Mouse (Mus musculus) kidney, postnatal 10 days (tissue): ENCODE measurements at regions not wholly inside any gene's neighbourhood (a gene's known extent, or its start where the extent isn't known, plus 50 kb on each side); places are given as distances from the start of the nearest gene placed in this dataset.

ENCODE experiments used
- DNase-seq: peaks from one replicate; pipeline ENCODE4 v3.0.0; 2021; ENCODE audit warnings: mixed read lengths

DNA sequence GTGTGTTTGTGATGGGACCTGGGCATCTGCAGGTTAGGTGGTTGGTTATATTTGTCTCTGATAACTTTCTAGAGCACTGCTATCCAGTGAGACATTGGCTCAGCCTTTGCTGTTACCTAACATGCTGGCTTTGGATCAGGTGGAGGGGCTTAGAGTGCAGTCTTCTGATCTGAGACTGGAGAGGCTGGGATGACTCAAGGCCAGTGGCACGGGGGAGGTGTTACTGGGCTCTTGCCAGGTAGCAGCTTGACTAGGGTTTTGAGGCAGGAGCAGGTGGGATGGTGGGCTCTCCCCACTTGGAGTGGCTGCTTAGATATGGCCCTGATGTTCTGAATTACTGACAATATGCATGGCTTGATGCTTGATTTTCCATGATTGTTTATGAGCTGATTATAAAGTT lies 236.0 kb downstream of the Zfp704 start:
- no peak for DNase-seq

DNA sequence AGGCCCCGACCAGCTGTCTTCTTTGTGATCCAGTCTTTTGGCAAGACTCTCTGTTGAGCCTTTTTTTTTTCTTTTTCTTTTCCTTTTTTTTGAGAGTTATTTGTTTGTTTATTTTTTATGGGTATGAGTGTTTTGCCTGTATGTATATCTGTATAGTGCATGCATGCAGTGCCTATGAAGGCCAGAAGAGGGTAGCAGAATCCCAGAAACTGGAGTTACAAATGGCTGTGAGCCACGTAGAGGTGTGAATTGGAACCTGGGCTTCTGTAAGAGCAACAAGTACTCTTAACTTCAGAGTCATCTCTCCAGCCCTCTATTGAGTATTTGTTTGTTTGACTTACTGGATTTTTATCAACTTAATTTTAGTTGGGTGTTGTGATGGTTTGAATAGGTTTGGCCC lies 239.8 kb downstream of the Zfp704 start:
- DNase-seq: no peak

DNA sequence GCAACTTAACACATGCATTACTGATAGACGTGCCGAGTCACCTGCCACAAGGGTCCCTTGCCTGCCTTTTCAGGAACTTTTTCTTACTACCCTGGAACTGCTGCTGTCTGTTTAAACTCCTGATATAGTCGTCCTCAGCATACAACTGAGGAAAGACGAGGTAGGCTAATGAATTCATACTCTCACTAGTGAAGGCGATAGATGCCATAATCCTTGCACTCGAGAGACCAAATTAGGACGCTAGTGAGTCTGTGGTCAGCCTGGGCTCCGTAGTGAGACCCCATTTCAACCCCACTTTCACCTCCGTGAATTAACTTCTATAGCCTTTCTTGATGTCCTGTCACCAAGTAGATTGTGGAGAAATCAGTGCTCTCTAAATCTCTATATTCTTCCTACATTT lies 244.1 kb downstream of the Zfp704 start:
- DNase-seq: no peak

DNA sequence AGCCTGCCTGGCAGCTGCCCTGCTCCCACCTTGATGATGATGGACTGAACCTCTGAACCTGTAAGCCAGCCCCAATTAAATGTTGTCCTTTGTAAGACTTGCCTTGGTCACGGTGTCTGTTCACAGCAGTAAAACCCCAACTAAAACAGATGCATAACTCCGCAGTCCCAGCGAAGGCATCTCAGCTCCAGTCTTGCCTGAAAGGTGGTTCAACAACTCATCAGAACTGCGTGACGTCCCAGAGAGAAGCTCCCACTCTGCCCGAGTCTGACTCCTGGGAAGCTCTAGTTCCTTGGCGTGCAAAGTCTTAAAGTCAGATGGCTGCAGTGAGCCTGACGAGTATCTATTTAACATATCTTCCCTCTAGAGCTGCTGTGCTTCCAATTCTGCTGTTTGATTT lies 250.7 kb downstream of the Zfp704 start:
- DNase-seq: peak; percentile 1

DNA sequence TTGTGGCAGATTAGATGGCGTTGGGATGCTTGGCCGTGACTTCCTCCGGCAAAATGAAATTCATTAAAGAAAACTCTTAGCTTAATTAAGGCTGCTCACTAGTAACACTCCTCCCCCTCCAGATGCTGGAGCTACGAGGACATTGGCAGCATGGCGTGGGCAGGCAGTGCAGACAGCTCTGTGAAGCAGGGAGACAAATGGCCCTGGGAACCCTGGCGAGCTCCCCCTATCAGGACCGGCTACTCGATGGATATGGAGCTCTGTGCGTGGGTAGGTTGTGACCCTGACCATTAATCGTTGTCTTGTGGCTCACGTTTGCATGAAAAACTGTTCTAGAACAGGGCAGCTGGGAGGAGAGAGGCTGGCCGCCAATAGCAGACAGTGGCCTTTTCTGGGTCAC lies 251.8 kb downstream of the Zfp704 start:
- DNase-seq: no peak

DNA sequence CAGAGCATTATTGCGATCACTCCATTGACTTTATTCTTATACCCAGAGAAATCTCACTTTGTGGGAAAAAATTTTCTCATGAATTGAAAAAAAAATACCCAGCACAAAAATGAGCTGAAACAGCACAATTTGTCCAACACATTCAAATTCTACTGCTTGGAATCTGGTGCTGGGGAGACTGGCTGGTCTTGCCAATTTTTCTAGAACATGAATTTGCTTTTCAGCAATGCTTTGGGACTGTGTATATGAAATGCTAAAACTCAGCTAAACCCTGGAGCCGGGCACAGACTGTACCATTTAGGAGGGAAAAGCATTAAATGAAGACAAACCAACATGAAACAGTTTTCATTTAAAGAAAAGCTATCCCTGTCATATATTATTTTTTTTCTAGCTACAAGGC lies 252.2 kb downstream of the Zfp704 start:
- DNase-seq: no peak

DNA sequence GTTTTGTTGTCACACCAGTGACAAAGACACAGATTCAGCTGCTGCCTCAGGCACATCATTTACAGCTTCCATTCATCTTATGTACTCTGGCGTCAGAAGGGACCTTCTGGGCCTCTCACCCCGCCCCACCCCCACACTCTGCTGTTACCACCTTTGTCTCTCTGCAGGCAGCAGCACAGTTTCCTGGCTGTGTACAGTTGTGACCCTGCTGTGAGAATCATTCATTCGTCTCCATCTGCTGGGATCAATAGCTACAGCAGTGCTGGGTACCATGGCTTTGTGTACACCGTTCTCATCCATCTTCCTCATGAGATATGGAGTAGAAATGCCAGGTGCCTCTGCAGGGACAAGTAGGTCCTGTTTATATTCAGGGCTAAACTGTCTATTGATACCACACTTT lies 254.0 kb downstream of the Zfp704 start:
- no peak for DNase-seq

DNA sequence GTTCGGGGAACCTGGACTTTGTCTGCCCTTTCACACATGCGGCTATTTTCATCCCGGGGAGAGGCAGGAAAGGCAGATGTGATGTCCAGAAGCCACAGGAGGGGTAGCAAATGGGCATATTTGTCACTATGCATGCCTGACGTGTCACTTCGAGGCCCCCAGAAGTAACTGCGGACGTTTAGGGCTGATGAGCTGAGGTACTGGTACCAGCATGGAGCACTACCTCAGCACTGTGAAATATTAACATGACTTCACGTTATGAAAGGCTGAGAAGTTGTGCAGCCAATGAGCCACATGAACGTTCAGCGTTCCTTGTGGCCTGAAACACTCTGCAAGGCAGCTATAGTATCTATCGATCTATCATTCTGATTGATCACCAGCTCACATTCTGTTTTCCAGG lies 255.1 kb downstream of the Zfp704 start:
- DNase-seq: no peak

DNA sequence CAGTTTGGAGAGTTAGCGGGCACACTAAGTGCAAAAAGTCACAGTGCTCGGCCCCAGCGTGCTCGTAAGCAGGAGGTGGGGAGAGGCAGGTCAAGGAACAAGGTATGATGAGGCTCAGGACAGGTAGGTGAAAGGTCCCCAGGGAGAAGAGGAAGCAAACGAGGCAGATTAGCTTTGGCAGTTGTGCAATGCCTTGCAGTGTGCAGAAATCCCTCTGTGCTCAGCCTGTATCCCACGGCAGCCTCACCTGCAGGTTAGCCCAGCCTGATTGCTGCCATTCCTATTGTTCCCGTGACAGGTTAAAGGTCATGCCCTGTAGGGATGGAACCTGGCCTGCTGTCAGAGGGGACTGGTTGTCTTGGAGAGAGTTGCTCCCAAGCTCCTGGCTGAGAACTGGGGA lies 257.6 kb downstream of the Zfp704 start:
- DNase-seq: no peak

DNA sequence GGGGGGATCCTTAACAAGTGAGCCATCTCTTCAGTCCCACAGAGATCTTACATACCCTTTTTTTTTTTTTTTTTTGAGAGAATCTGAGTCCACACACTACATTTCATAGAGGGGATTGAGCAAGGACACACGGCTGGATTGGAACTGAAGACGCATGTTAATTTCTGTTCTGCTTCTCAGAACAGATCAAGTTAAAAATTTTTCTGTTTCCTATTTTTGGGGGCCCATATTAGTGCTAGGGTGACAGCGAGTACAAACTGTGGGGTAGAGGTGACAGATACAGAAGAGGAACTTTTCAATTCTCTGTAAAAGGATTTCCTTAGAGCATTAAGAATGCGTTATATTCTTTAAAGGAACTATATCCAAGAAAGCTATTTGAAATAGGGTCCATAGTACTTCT lies 260.1 kb downstream of the Zfp704 start:
- no peak for DNase-seq

DNA sequence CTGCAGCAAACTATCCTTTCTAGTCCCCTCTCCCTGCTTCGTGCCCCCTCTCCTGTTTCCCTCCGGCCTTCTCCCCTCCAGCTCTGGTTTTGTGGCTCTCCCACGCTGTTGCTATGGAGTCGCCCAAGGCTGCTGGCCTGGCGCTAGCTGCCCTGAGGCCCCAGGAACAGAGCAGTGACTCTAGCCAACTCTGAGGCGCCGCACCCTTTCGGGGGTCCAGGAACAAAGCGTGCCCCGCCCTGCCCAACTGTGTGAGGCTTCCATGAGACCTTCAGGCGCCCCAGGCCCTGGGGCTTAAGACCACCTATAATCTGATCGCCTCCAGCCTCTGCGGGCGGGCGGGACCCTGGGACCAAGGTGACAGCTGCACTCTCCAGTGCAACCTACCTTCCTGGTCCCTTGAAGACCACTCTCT lies 262.4 kb downstream of the Zfp704 start:
- DNase-seq: peak; percentile 42

DNA sequence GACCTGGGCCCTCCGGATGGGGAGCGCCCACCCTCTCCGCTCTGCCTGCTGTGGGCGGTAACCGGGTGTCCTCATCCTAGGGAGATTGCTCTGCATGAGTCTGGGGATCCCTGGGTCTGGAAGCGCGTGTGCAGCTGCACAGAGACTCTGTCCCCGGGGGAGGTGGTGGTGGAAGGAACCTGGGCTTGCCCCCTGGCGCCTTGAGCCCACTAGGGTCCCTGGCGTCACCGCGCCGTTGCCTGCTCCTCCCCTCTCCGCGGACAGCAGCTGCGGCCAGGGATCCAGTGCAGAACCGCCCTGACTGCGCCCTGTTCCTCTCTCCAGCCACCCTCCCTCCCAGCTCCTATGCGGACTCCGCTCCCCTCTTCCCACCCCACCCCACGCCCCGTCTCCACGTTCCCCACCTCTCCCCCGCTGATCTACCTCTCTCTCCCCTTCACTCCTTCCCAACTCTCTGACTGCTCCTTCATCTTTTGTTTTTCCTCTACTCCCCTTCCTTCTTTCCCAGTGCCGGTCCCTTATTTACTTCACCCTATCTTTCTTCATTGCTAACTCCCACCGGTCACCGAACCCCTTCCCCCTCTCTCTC lies 262.9 kb downstream of the Zfp704 start:
- DNase-seq: peak; percentile 53

DNA sequence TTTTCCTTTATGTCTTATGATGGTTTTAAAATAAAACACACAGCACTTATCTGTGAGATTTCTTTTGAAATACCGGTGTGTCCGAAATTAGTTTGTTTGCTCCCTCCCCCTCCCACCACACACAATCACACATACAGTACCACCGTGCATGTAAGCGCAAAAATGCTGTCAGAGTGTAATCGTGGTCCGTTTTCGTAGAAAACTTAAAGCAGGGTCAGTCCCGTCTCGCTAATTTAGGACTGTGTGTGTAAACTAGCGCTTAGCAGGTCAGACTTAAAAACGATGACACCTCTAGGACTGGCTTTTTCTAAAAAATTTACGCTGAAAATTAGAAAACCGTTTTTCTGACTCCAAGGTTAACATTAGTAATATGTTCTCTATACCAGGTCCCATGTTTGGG lies 263.5 kb downstream of the Zfp704 start:
- no peak for DNase-seq

DNA sequence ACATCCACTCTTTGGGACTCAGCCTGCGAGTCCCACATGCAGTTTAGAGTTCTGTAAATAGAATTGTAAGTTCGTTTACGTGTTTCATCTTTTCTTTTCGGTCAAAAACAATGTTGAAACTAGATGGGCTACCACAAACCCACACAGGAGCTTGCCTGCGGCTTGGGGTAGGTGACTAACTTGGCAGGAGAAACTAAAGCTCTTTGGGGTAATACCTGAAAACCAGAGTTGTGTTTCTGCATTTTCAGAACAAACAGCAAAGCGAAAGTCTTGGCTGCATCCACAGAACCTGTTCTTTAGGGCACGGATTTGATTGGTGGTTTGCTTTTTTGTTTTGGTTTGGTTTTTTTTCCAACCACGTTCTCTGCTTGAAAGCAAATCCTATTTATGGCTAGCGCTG lies 264.0 kb downstream of the Zfp704 start:
- no peak for DNase-seq

DNA sequence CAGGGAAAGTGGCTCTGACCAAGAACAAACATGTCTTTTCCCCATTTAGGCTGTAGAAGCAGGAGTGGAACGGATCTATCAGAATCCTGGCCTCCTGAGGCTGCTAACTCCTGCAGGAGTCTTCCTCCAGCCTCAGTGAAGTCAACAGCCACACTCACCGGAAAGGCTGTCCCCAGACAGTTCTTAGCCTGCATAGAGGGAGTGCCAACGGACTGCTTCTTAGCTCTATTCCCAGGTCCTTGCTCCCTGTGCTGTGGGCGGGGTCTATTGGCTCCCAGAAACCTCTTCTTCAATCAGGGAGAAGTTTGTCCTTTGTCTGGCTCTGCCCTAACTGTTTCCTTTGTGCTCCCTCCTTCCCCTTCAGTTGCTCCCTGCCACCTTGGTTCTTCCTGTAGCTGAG lies 266.3 kb downstream of the Zfp704 start:
- no peak for DNase-seq

DNA sequence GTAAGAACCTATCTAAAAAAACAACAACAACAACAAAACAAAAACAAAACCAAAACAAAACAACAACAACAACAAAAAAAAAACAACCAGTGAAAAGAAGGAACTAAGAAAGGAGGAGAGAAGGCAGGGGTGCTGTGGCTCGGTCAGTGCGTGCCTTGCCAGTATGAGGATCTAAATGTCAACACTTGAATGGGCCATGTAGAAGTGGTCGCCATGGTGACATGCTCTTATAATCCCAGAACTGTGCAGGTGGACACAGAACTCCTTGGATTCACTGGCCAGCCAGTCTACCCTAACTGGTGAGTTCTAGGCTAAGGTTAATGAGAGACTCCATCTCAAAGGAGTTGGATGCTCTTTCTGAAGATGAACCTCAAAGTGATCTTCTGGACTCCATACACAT lies 267.7 kb downstream of the Zfp704 start:
- no peak for DNase-seq

DNA sequence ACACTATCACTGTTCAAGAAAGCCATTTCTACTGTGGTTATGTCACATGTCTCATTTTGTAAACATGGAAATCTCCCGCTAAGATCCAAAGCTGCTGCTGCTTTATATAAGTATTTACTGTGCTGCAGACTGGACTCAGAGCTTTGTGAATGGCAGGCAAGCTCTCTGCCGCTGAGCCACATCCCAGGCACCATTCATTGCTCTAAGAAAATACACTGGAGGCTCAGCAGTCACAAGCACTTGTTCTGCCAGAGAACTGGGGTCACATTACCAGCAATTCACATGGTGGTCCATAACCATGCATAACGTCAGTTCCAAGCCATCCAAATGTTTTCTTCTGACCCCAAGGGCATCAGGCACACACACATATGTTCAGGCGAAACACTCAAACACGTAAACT lies 268.2 kb downstream of the Zfp704 start:
- no peak for DNase-seq

DNA sequence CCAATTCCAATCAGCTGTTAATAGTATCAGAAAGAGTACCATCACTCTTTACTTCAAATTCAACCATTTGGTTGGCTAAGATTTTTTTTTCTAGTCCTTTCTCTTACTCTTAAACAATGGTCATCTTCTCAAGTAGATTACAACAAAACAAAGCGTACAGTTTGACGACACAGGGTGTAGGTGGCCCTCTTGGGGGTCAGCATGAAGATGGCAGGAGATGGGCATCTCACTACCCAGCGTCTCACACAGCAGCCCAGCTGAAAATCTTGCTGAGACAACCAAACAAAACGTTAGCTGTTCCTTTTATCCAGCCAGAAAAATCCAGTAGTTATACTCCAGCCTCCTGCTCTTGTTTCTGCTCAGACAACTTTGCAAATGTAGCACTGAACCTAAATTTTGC lies 268.6 kb downstream of the Zfp704 start:
- no peak for DNase-seq

DNA sequence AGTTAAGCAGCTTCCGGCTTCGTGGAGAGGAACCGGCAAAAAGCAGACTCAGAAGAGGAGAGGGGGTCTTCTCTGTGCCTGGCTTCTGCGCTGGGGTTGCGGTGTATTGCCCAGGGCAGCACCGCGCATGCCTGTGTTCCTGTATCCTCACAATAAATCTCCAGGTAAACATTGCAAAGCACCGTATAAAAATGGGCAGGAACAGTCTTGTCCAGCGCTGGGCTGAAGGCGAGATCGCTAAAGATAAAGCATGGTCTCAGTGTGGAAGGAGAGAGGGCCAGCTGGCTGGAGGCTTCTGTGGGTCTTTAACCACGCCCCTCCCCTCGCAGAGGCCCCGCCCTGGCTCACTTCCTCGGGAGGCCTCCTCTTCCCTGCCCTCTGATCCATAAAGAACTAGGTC lies 269.1 kb downstream of the Zfp704 start:
- peak; percentile 74 for DNase-seq

DNA sequence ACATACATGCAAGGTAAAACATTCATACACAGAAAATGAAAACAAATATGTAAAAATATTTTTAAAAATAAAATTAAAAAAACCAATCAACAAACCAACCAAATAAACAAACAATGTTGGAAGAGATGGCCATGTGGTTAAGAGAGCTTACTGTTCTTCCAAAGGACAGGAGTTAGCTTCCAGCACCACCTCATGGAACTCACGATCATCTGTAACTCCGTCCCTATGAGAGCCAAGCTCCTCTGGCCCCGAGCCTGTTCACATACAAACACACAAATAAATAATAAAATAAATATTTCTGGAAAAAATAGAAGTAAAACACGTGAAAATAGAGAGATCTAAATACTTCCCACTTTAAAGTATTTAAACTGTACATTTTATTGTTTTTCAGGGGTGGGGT lies 269.5 kb downstream of the Zfp704 start:
- DNase-seq: no peak

DNA sequence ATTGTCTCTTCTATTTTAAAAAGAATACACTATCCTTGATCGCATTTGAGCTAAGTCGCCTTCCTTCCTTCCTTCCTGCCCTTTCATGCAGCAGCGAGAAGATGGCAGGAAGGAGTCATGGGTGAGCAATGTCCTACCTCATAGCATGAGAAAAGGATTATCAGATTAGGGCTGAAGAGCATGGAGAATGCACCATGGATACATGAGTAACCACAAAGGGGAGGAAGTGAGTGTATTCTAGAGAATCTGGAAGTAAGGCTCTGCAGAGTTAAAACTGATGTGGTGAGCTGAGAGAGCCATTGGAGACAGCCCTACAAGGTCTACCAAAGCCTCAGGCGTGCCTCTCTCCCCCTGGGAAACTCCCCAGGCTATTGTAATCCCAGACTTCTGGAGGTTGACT lies 270.2 kb downstream of the Zfp704 start:
- no peak for DNase-seq

DNA sequence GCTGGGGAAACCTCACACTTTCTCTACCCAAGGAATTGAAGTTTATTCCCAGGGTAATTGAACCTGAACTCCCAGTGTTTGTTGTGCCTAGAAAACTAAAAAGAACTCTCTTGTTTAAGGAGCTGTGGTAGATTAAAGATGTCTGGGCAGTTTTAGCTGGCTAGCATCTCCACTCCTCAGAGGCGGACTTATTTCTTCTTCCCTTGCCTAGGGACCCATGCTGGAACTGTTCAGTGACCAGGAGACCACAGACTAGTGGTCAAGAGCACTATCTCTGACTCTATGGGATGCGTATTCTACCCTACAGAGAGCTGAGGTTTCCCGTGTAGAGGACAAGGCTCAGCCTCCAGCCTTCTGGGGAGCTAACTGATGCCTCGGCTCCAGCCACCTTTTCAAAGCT lies 274.3 kb downstream of the Zfp704 start:
- DNase-seq: no peak
